Comparison of ENCODE assay signal across 10 mouse cellular contexts in the genomic region with DNA sequence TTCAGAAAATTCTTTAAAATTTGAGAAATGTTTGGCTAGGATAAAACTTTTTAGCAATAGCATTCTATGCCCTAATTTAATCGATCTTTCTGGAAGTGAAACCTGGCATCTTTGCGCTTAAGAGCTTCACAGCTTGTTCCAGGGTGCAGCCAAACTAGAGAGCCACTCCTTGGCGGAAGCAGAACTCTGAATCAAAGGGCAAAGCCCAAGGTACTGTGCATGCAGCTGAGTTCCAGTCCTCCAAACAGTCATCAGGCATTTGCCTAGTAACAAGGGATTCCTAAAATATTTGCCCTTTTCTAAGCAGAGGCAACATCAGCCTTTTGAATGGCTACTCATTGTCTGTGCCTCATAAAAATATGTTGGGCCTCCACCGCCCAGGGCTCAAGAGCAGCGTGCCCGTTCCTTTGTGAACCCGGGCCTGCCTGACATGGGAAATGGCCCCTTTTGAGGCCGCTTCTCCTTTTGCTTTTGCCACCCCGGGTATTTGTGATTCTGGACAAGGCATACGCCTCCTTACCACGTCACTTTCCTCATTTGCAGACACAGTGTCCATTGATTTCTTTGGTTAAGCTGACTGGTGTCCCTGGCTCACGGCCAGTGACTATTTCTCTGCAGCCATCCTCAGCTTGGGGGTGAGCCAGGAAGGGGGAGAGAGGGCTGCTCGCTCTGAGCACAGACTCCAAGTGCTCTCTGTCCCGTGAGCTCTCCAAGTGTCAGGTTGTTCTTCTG.
DNase-seq lines count a peak whose midpoint lies in the region; ATAC-seq lines count a peak whose summit lies in the region.
"Had no signal": no experiment of that assay in that cellular context is flagged by ENCODE, and none has a peak within 500 bp of the region (broad histone marks: within the 10 kb centered on the region; RNA-seq: fewer than 3 reads in every experiment).

No protein-coding gene starts in this region.

- H3K4me1 ChIP-seq in forebrain, embryonic 13.5 days = peaks cover 34% of the 10 kb centered on the region
- H3K4me1 ChIP-seq in stomach, embryonic 14.5 days (ENCODE audit: control insufficient read depth, insufficient read depth, low read length) = peaks cover 7% of the 10 kb centered on the region; the same call in 1 of the 2 replicates

- no peak overlapping the region; the same call in 1 of the 2 replicates for H3K9ac ChIP-seq in forebrain, embryonic 13.5 days
- no peak overlapping the region for H3K9ac ChIP-seq in stomach, embryonic 14.5 days (replicated peaks; ENCODE audit: low read depth, low read length)
- H3K9ac ChIP-seq: embryonic facial prominence, embryonic 12.5 days; liver, embryonic 14.5 days had no signal

- peak overlapping the region; percentile 24; the same call in 1 of the 2 replicates for H3K4me2 ChIP-seq in forebrain, embryonic 13.5 days
- H3K4me2 ChIP-seq in stomach, embryonic 14.5 days (replicated peaks; ENCODE audit: low read depth, low read length) = no peak overlapping the region
- H3K4me2 ChIP-seq: embryonic facial prominence, embryonic 12.5 days had no signal

- H3K9me3 ChIP-seq in forebrain, embryonic 13.5 days (replicated peaks) = no peaks in the 10 kb centered on the region
- H3K9me3 ChIP-seq in stomach, embryonic 14.5 days (ENCODE audit: control insufficient read depth, low read depth, low read length) = no peaks in the 10 kb centered on the region
- H3K9me3 ChIP-seq: embryonic facial prominence, embryonic 12.5 days had no signal

- peak; percentile 17 for DNase-seq in gastrocnemius, postnatal 10 days
- DNase-seq in gastrocnemius, postnatal 14 days = no peak
- DNase-seq in adrenal gland, postnatal 36 days = peak; percentile 19 to 60
- peak; percentile 42 to 71 for DNase-seq in kidney, postnatal 36 days
- peak; percentile 54 to 74 for DNase-seq in lung, postnatal 4 days
- no peak for DNase-seq in liver

- peak; percentile 57 for ATAC-seq in forebrain, embryonic 13.5 days
- ATAC-seq in stomach, embryonic 14.5 days (ENCODE audit: insufficient number of reproducible peaks, insufficient read depth, low FRiP score, low read depth) = peak; percentile 51; the same call in 1 of the 2 replicates

- intact Hi-C loops in gastrocnemius, postnatal 14 days (cut with DNase I; ENCODE audit: low total_unique reads) = no loop called here

- no peaks in the 10 kb centered on the region for H3K27me3 ChIP-seq in forebrain, embryonic 13.5 days
- H3K27me3 ChIP-seq in stomach, embryonic 14.5 days (ENCODE audit: control insufficient read depth, insufficient read depth, low read length) = 0 out of 2 replicates have a peak, but pooled peaks cover 5% of the 10 kb centered on the region

- H3K36me3 ChIP-seq in forebrain, embryonic 13.5 days (ENCODE audit: poor library complexity, severe bottlenecking) = no peaks in the 10 kb centered on the region
- H3K36me3 ChIP-seq in stomach, embryonic 14.5 days (ENCODE audit: control insufficient read depth, insufficient read depth, low read length) = no peaks in the 10 kb centered on the region
- H3K36me3 ChIP-seq: embryonic facial prominence, embryonic 12.5 days had no signal

- WGBS in forebrain, embryonic 13.5 days = 17% methylated on average over 14 of the region's 14 CpGs
- 58% methylated on average over 14 of the region's 14 CpGs for WGBS in stomach, embryonic 14.5 days

- peak overlapping the region; percentile 49 for H3K27ac ChIP-seq in forebrain, embryonic 13.5 days
- no peak overlapping the region for H3K27ac ChIP-seq in stomach, embryonic 14.5 days (ENCODE audit: low read length)
- H3K27ac ChIP-seq: embryonic facial prominence, embryonic 12.5 days; liver, embryonic 14.5 days had no signal

- no peak overlapping the region for H3K4me3 ChIP-seq in forebrain, embryonic 13.5 days
- no peak overlapping the region for H3K4me3 ChIP-seq in stomach, embryonic 14.5 days (ENCODE audit: low read depth, low read length)
- H3K4me3 ChIP-seq: embryonic facial prominence, embryonic 12.5 days had no signal

Comparison
In these comparisons a context has a peak if more than half of its experiments do, and no peak if none do; other contexts are left out.
1. DNase-seq: peak in gastrocnemius, postnatal 10 days (single experiment), adrenal gland, postnatal 36 days (2 of 2), kidney, postnatal 36 days (2 of 2) and lung, postnatal 4 days (2 of 2); none in gastrocnemius, postnatal 14 days (single experiment) and liver (single experiment).